Mouse (Mus musculus) neural tube, postnatal 0 days (tissue): ENCODE measurements around the gene Ccdc113. TPM values are rescaled to one million over a fixed set of nuclear protein-coding genes. Genes with fewer than 3 reads are reported as not detected.

Experiments used
- polyA plus RNA-seq: library from polyadenylated mRNA; unstranded; fragments of >200 nt; fragmentation: Nextera tagmentation; extraction: Ambion mirVana; gene quantifications from 2 replicates; pipeline ENCODE4 v1.2.1, GENCODE M21; 2015

Ccdc113 gene
- polyA plus RNA-seq: 1.7 and 2.3 TPM in 2 replicates

DNA sequence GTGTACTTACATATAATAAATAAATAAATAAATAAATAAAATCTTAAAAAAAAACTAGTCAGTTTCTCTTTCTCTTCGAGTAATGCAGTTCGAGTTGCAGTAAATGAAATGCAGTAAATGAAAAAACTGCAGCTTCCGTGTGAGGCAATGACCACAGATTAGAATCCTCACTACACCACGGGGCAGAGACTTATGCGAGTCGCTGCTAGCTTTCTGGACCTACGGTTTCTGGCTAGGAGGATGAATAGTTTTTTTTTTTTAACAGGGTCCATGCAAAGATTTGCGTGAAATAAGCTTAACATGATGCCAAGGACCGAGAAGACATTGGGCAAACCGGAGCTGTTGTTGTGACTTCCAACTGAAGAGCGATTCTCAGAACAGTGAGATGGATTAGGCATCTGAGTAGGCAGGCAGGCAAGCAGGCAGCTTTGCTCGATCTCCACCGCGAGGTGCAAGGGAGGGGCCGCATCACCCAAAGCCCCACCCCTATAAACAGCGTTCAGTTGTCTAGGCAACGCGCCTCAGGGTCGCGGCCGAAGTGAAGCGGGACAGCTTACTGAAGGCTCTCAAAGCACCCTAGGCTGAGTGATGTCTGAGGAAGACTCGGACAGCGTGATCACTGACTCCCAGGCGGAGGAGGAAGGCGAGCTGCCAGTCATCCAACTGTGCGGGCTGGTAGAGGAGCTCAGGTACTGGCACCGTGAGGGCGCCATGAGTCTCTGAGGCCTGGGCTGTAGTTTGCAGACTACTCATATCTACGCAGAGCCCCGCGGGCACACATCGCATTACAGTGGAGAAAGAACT, at the start of gene Ccdc113:
Gene Ccdc113 (plus strand): TSS at position 502 of the 804 bp plus-strand sequence.

DNA sequence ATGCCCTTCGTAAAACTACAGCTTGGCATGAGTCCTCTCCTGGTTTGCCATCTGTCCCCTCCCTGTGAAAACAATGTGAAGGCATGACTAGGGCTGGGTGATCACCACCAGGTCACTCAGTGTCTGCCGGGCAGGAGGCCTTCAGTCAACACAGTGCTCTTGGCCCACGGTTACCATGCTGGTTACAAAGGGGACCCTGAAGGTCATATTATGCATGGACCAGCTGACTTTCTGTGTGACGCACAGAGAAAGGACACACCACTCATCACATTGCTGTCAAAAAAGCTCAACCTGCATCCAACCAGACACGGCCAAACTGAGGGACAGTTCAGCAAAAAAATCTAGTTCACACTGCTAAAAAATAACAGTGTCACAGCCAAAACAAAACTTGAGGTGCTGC, 43.9 kb upstream of the Ccdc113 start, which contains the start of gene Csnk2a2:
Gene Csnk2a2 (minus strand): TSS at position 34 of the 400 bp plus-strand sequence.

DNA sequence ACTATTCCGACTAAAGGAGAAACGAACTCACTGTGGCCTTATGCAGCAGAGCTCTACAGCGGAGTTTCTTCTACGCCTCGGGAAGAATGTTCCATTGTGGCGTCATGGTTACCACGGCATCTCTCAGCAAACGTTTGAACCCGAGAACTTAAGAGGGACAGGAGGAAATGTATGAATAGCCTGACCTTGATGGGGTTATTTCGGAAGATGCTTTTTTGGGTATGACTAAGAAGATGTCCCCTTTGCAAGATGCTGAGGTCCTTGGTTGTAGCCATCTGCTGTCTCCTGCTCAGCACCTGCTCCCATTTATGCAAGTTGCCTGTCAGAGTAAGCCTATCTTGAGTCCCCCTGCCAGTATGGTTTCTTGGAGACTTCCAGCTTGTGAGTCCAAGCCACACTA, 42.4 kb downstream of the Ccdc113 start, which contains the start of gene Prss54:
Gene Prss54 (minus strand): TSS at position 101 of the 400 bp plus-strand sequence.

Other genes starting within 250 kb of the Ccdc113 start
- gene Cngb1, start 227.5 kb upstream of the Ccdc113 start, polyA plus RNA-seq: 0.70 and 1.5 TPM in 2 replicates
- 1.9 and 3.1 TPM in 2 replicates for gene Tepp, start 223.5 kb upstream of the Ccdc113 start, polyA plus RNA-seq
- gene Zfp319, start 202.1 kb upstream of the Ccdc113 start, polyA plus RNA-seq: 7.9 and 9.2 TPM in 2 replicates
- gene Usb1, start 201.8 kb upstream of the Ccdc113 start, polyA plus RNA-seq: 23.5 and 28.6 TPM in 2 replicates
- 21.0 and 22.4 TPM in 2 replicates for gene Mmp15, start 181.8 kb upstream of the Ccdc113 start, polyA plus RNA-seq
- gene Cfap20, start 99.2 kb upstream of the Ccdc113 start, polyA plus RNA-seq: 121 and 128 TPM in 2 replicates
- gene Csnk2a2, start 44.0 kb upstream of the Ccdc113 start, polyA plus RNA-seq: 10.6 and 12.3 TPM in 2 replicates
- 0.10 TPM in 1 of 2 replicates, not detected in the other for gene Prss54, start 42.3 kb downstream of the Ccdc113 start, polyA plus RNA-seq
- gene Gins3, start 99.4 kb downstream of the Ccdc113 start, polyA plus RNA-seq: 3.9 and 4.6 TPM in 2 replicates
- 759 and 799 TPM in 2 replicates for gene Ndrg4, start 142.9 kb downstream of the Ccdc113 start, polyA plus RNA-seq
- gene Setd6, start 181.8 kb downstream of the Ccdc113 start, polyA plus RNA-seq: 33.3 and 33.4 TPM in 2 replicates